Mouse (Mus musculus): ENCODE data around the gene Tcf12.

The Tcf12 gene

GRCm38 (mm10) chr9:71803281-71803680 lies 308.4 kb downstream of the Tcf12 start:
- no peak for DNase-seq (ENCODE audit: low spot score)

GRCm38 (mm10) chr9:71799598-71799997 lies 312.1 kb downstream of the Tcf12 start:
- no peak for DNase-seq (ENCODE audit: low spot score)

- DNase-seq (ENCODE audit: low spot score) = no peak
These were observed 313.5 kb downstream of the Tcf12 start for GRCm38 (mm10) chr9:71798176-71798575.

Data from c-Kit-positive CD71-positive TER-119-positive erythroid progenitor cells, embryonic 14.5 days (primary cell).